Mouse (Mus musculus) hindbrain, postnatal 0 days (tissue): ENCODE measurements at regions not wholly inside any gene's neighbourhood (a gene's known extent, or its start where the extent isn't known, plus 50 kb on each side); places are given as distances from the start of the nearest gene placed in this dataset.

Source experiments
- ATAC-seq: fragments of 200-750 bp; cut with Nextera tagmentation; 2 replicates; pipeline ENCODE4 v1.8.0; 2017; ENCODE audit warnings: mild to moderate bottlenecking, moderate TSS enrichment, moderate library complexity
- DNase-seq: peaks from one replicate; pipeline ENCODE4 v3.0.0-alpha.2; 2015; ENCODE audit warnings: low spot score
- H3K27ac ChIP-seq: fragments of 300-500 bp; sonication (generic); 2 replicates; pipeline ENCODE4 v1.5.1; 2014; ENCODE audit warnings: mild to moderate bottlenecking
- H3K27me3 ChIP-seq: fragments of 300-500 bp; sonication (generic); 2 replicates; pipeline ENCODE4 v1.6.1; 2014; ENCODE audit warnings: low read length, mixed read lengths; ENCODE audit not compliant: insufficient read depth
- H3K36me3 ChIP-seq: fragments of 300-500 bp; sonication (generic); 2 replicates; pipeline ENCODE4 v1.6.1; 2014; ENCODE audit warnings: low read length, mixed read lengths; ENCODE audit not compliant: insufficient read depth
- H3K4me1 ChIP-seq: fragments of 300-500 bp; sonication (generic); 2 replicates; pipeline ENCODE4 v1.6.1; 2014; ENCODE audit warnings: antibody characterized with exemption, low read length, mixed read lengths; ENCODE audit not compliant: insufficient read depth
- H3K4me2 ChIP-seq: fragments of 300-500 bp; sonication (generic); 2 replicates; pipeline ENCODE4 v1.6.1; 2014; ENCODE audit warnings: low read depth, mild to moderate bottlenecking, low read length, moderate library complexity, mixed read lengths
- H3K4me3 ChIP-seq: fragments of 300-500 bp; sonication (generic); 2 replicates; pipeline ENCODE4 v1.5.1; 2014; ENCODE audit warnings: low read length
- H3K9ac ChIP-seq: fragments of 300-500 bp; sonication (generic); replicated peaks from 2 replicates; pipeline ENCODE4 v1.6.1; 2014; ENCODE audit warnings: mild to moderate bottlenecking, low read length, moderate library complexity, mixed read lengths
- H3K9me3 ChIP-seq: fragments of 300-500 bp; sonication (generic); 2 replicates; pipeline ENCODE4 v1.6.1; 2016; ENCODE audit warnings: low read length, mixed read lengths
- CTCF ChIP-seq: IDR thresholded peaks from 2 replicates; pipeline ENCODE4 v1.5.1; 2016; ENCODE audit warnings: antibody characterized with exemption, control low read depth, low read depth
- WGBS: fragments of 180-500 bp; shearing (Covaris S2); extraction: QIAGEN DNeasy Blood & Tissue Kit; methylation state at CpG from one replicate; pipeline ENCODE4 v1.1.7; 2014; 5-methylcytosine and 5-hydroxymethylcytosine counted together

GRCm38 (mm10) chr14:73807169-73807568 is 146.1 kb downstream of the Gm21750 start:
- no peak for TF ChIP-seq CTCF
- no peak overlapping the region for H3K9ac ChIP-seq
- no peaks in the 10 kb centered on the region for H3K9me3 ChIP-seq
- H3K4me2 ChIP-seq, result no peak overlapping the region
- H3K27me3 ChIP-seq, result no peaks in the 10 kb centered on the region
- H3K4me3 ChIP-seq, result no peak overlapping the region
- H3K4me1 ChIP-seq, result no peaks in the 10 kb centered on the region
- DNase-seq, result no peak
- no peaks in the 10 kb centered on the region for H3K36me3 ChIP-seq
- no peak overlapping the region for H3K27ac ChIP-seq
- no peak for ATAC-seq

GRCm38 (mm10) chr14:73838890-73839289 is 177.9 kb downstream of the Gm21750 start:
- no peaks in the 10 kb centered on the region for H3K36me3 ChIP-seq
- H3K9me3 ChIP-seq, result no peaks in the 10 kb centered on the region
- no peak overlapping the region for H3K27ac ChIP-seq
- no peak overlapping the region for H3K4me3 ChIP-seq
- no peaks in the 10 kb centered on the region for H3K27me3 ChIP-seq
- H3K9ac ChIP-seq, result no peak overlapping the region
- ATAC-seq, result no peak
- H3K4me2 ChIP-seq, result no peak overlapping the region
- no peaks in the 10 kb centered on the region for H3K4me1 ChIP-seq
- WGBS, result 79% methylated on average over 6 of the region's 6 CpGs
- no peak for DNase-seq
- no peak for TF ChIP-seq CTCF

- Histone ChIP-seq H3K27me3 (no peaks in the 10 kb centered on the region), H3K9me3 (no peaks in the 10 kb centered on the region), H3K9ac (no peak overlapping the region), H3K27ac (no peak overlapping the region), H3K4me3 (no peak overlapping the region), H3K36me3 (no peaks in the 10 kb centered on the region), H3K4me2 (no peak overlapping the region), H3K4me1 (no peaks in the 10 kb centered on the region)
- DNase-seq (no peak), ATAC-seq (no peak)
- no peak for TF ChIP-seq CTCF
- 54% methylated on average over 2 of the region's 2 CpGs for WGBS
Measured at GRCm38 (mm10) chr14:73861782-73862181, 200.8 kb downstream of the Gm21750 start.

GRCm38 (mm10) chr14:73874337-73874736 is 213.3 kb downstream of the Gm21750 start:
- ATAC-seq, result no peak
- TF ChIP-seq CTCF, result no peak
- Histone ChIP-seq H3K4me1 (no peaks in the 10 kb centered on the region), H3K27me3 (no peaks in the 10 kb centered on the region), H3K9me3 (no peaks in the 10 kb centered on the region), H3K4me3 (no peak overlapping the region), H3K36me3 (no peaks in the 10 kb centered on the region), H3K4me2 (no peak overlapping the region), H3K9ac (no peak overlapping the region), H3K27ac (no peak overlapping the region)
- DNase-seq, result no peak

GRCm38 (mm10) chr14:73875916-73876315 is 214.9 kb downstream of the Gm21750 start:
- no peak overlapping the region for H3K9ac ChIP-seq
- no peak for TF ChIP-seq CTCF
- H3K36me3 ChIP-seq, result no peaks in the 10 kb centered on the region
- no peak for ATAC-seq
- H3K4me1 ChIP-seq, result no peaks in the 10 kb centered on the region
- DNase-seq, result no peak
- WGBS, result 89% methylated on average over 3 of the region's 3 CpGs
- no peak overlapping the region for H3K4me2 ChIP-seq
- H3K27ac ChIP-seq, result no peak overlapping the region
- no peaks in the 10 kb centered on the region for H3K9me3 ChIP-seq
- no peaks in the 10 kb centered on the region for H3K27me3 ChIP-seq
- H3K4me3 ChIP-seq, result no peak overlapping the region

- WGBS, result 93% methylated on average over 1 of the region's 1 CpGs
- DNase-seq (no peak), ATAC-seq (no peak)
- no peak overlapping the region for H3K4me2 ChIP-seq
- H3K4me3 ChIP-seq, result no peak overlapping the region
- no peaks in the 10 kb centered on the region for H3K27me3 ChIP-seq
- no peak overlapping the region for H3K27ac ChIP-seq
- H3K36me3 ChIP-seq, result no peaks in the 10 kb centered on the region
- no peak for TF ChIP-seq CTCF
- H3K9me3 ChIP-seq, result no peaks in the 10 kb centered on the region
- no peak overlapping the region for H3K9ac ChIP-seq
- H3K4me1 ChIP-seq, result no peaks in the 10 kb centered on the region
Measured at GRCm38 (mm10) chr14:73878267-73878666, 217.2 kb downstream of the Gm21750 start.

- ATAC-seq (no peak), DNase-seq (no peak)
- 60% methylated on average over 3 of the region's 3 CpGs for WGBS
- Histone ChIP-seq H3K4me2 (no peak overlapping the region), H3K4me1 (no peaks in the 10 kb centered on the region), H3K36me3 (no peaks in the 10 kb centered on the region), H3K9me3 (no peaks in the 10 kb centered on the region), H3K4me3 (no peak overlapping the region), H3K9ac (no peak overlapping the region), H3K27me3 (no peaks in the 10 kb centered on the region), H3K27ac (no peak overlapping the region)
- no peak for TF ChIP-seq CTCF
Measured at GRCm38 (mm10) chr14:73878866-73879419, 217.9 kb downstream of the Gm21750 start.
